Mouse (Mus musculus): ENCODE data around the gene Gmfb. TPM values are rescaled to one million over a fixed set of nuclear protein-coding genes. Genes with fewer than 3 reads are reported as not detected.

The Gmfb gene
- 18.0 and 23.9 TPM in 2 replicates for polyA plus RNA-seq (2012; rRNA removed)

DNA sequence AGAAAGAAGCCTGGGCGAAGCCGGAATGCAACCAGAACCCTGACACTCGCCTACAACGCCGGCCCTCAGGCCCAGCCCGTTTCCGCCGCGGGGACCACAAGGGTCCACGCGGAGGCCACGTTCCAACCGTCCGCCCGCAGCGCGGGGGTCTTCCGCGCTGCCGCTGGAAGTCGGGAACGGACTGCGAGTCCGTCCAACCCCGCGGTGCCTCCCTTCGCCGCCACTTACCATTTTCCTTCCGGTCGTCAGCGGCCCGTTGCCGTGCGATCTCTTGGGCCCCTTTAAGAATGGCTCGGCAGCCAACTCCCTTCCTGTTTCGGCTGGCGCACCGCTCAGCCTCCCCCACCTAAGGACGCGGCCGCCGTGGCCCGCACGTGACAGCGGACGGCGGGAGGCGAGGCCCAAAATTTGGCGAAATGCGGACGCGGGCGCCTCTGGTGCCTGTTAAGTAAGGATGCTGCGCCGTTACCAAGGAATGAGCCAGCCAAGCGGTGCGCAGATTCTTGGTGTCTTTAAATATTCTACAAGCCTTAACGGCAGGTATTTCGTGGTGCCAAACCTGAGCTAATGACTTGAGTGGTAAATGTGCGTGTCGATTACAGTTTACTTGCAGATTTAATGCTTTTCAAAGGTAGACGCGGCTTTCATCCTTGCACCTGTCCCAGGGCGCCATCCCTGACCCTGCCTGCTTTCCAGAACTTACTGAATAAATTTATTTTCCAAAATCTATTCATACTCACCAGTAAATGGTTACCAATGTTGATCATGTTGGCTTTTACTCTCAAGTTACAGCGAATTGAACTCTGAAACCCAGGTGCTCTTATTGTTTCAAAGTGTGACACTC, at the start of gene Gmfb:
Gmfb (minus strand) TSS at position 370 of the 844 bp plus-strand sequence.
- Histone ChIP-seq H3K27me3 (ENCODE audit: control insufficient read depth, insufficient read depth, low read length) (no peaks in the 10 kb centered on the region), H3K4me1 (replicated peaks; ENCODE audit: control insufficient read depth, insufficient read depth, low read length) (peaks cover 5% of the 10 kb centered on the region), H3K27ac (ENCODE audit: control insufficient read depth, insufficient read depth, low read length) (peak within 1 kb of the TSS; percentile 9), H3K4me3 (ENCODE audit: control insufficient read depth, insufficient read depth, low read length) (peak within 1 kb of the TSS; percentile 85), H3K36me3 (ENCODE audit: control insufficient read depth, insufficient read depth, low read length) (no peaks in the 10 kb centered on the region)
- peak; percentile 97 for DNase-seq
- TF ChIP-seq CTCF (IDR thresholded peaks at IDR 0.05; ENCODE audit: borderline replicate concordance, control insufficient read depth, extremely low read depth, insufficient read depth, low read length, poor library complexity) (0 out of 2 replicates have a peak, but pooled peaks have one; percentile 48), POLR2A (IDR thresholded peaks at IDR 0.05; ENCODE audit: control insufficient read depth, extremely low read depth, insufficient read depth, low read length, poor library complexity) (peak; percentile 86)
- under 1% methylated on average over 65 of the region's 65 CpGs for WGBS

GRCm38 (mm10) chr14:46862922-46863321, 40.9 kb upstream of the Gmfb start:
- Histone ChIP-seq H3K4me1 (replicated peaks; ENCODE audit: control insufficient read depth, insufficient read depth, low read length) (no peaks in the 10 kb centered on the region), H3K27ac (ENCODE audit: control insufficient read depth, insufficient read depth, low read length) (no peak overlapping the region), H3K36me3 (ENCODE audit: control insufficient read depth, insufficient read depth, low read length) (no peaks in the 10 kb centered on the region), H3K27me3 (ENCODE audit: control insufficient read depth, insufficient read depth, low read length) (no peaks in the 10 kb centered on the region), H3K4me3 (ENCODE audit: control insufficient read depth, insufficient read depth, low read length) (no peak overlapping the region)
- TF ChIP-seq CTCF (IDR thresholded peaks at IDR 0.05; ENCODE audit: borderline replicate concordance, control insufficient read depth, extremely low read depth, insufficient read depth, low read length, poor library complexity) (no peak), POLR2A (IDR thresholded peaks at IDR 0.05; ENCODE audit: control insufficient read depth, extremely low read depth, insufficient read depth, low read length, poor library complexity) (no peak)
- WGBS, result 77% methylated on average over 5 of the region's 5 CpGs
- DNase-seq, result no peak

DNA sequence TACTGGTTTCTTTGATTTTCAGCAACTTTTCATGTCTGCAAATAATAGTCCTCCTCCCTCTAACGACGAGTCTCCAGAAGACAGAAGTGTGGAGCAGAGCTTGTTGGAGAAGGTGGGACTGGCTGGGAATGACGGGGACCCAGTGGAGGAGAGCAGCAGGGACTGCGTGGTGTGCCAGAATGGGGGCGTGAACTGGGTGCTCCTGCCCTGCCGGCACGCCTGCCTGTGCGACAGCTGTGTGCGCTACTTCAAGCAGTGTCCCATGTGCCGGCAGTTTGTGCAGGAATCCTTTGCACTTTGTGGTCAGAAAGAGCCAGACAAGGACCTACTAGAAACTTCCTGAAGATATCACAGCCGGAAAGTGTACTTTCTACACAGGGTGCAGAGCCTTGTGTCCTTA, 31.6 kb upstream of the Gmfb start:
- WGBS, result 96% methylated on average over 11 of the region's 11 CpGs
- Histone ChIP-seq H3K36me3 (ENCODE audit: control insufficient read depth, insufficient read depth, low read length) (no peaks in the 10 kb centered on the region), H3K4me3 (ENCODE audit: control insufficient read depth, insufficient read depth, low read length) (no peak overlapping the region), H3K27me3 (ENCODE audit: control insufficient read depth, insufficient read depth, low read length) (no peaks in the 10 kb centered on the region), H3K27ac (ENCODE audit: control insufficient read depth, insufficient read depth, low read length) (no peak overlapping the region), H3K4me1 (replicated peaks; ENCODE audit: control insufficient read depth, insufficient read depth, low read length) (no peaks in the 10 kb centered on the region)
- no peak for DNase-seq
- TF ChIP-seq CTCF (IDR thresholded peaks at IDR 0.05; ENCODE audit: borderline replicate concordance, control insufficient read depth, extremely low read depth, insufficient read depth, low read length, poor library complexity) (no peak), POLR2A (IDR thresholded peaks at IDR 0.05; ENCODE audit: control insufficient read depth, extremely low read depth, insufficient read depth, low read length, poor library complexity) (no peak)

DNA sequence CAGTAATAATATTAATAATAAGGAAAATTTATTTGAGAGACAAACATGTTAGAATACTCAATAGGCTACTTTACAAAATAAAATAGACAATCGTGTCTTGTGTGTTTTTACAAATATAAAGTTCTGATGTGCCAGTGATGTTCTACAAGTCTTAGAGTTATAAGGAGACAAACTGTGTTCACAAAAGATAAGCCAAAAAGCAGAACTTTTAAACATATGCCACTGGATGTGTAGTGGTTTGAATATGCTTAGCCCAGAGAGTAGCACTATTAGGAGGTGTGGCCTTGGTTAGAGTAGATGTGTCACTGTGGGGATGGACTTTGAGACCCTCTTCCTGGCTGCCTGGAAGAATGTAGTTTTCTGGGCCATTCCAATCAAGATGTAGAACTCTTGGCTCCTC, 27.7 kb upstream of the Gmfb start:
- TF ChIP-seq CTCF (IDR thresholded peaks at IDR 0.05; ENCODE audit: borderline replicate concordance, control insufficient read depth, extremely low read depth, insufficient read depth, low read length, poor library complexity) (no peak), POLR2A (IDR thresholded peaks at IDR 0.05; ENCODE audit: control insufficient read depth, extremely low read depth, insufficient read depth, low read length, poor library complexity) (no peak)
- DNase-seq, result no peak
- H3K27ac ChIP-seq (ENCODE audit: control insufficient read depth, insufficient read depth, low read length), result no peak overlapping the region
- H3K27me3 ChIP-seq (ENCODE audit: control insufficient read depth, insufficient read depth, low read length), result no peaks in the 10 kb centered on the region
- H3K36me3 ChIP-seq (ENCODE audit: control insufficient read depth, insufficient read depth, low read length), result no peaks in the 10 kb centered on the region
- WGBS, result 90% methylated on average over 1 of the region's 1 CpGs
- no peaks in the 10 kb centered on the region for H3K4me1 ChIP-seq (replicated peaks; ENCODE audit: control insufficient read depth, insufficient read depth, low read length)
- H3K4me3 ChIP-seq (ENCODE audit: control insufficient read depth, insufficient read depth, low read length), result no peak overlapping the region

- TF ChIP-seq CTCF (IDR thresholded peaks at IDR 0.05; ENCODE audit: borderline replicate concordance, control insufficient read depth, extremely low read depth, insufficient read depth, low read length, poor library complexity), result no peak
- TF ChIP-seq POLR2A (IDR thresholded peaks at IDR 0.05; ENCODE audit: control insufficient read depth, extremely low read depth, insufficient read depth, low read length, poor library complexity), result no peak
- DNase-seq, result no peak
- Histone ChIP-seq H3K4me1 (replicated peaks; ENCODE audit: control insufficient read depth, insufficient read depth, low read length) (no peaks in the 10 kb centered on the region), H3K36me3 (ENCODE audit: control insufficient read depth, insufficient read depth, low read length) (no peaks in the 10 kb centered on the region), H3K27ac (ENCODE audit: control insufficient read depth, insufficient read depth, low read length) (no peak overlapping the region), H3K4me3 (ENCODE audit: control insufficient read depth, insufficient read depth, low read length) (no peak overlapping the region), H3K27me3 (ENCODE audit: control insufficient read depth, insufficient read depth, low read length) (no peaks in the 10 kb centered on the region)
- WGBS, result 93% methylated on average over 5 of the region's 5 CpGs
Measured at GRCm38 (mm10) chr14:46848736-46849135, 26.7 kb upstream of the Gmfb start.

DNA sequence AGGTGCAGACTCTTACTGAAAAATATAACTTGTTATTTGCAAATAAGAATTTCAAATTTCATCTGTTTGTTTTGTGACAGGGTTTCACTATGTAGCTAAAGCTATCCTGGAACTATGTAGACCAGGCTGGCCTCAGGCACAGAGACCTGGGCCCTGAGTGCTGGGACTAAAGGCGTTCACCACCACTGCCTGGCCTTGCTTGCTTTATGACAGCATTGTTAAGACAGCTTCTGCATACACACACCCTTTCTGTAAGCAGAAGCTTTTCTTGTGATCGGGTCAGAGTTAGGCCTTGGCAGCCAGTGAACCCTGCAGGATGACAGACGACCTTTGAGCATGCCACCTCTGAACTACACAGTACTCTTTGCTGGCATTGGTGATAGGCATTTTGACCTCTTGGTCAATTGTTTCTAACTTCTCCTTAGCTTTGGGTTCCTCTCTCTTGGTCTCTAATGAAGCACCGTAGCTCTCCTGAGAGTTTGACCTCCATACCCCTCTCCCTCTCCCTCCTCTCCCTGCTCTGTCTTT, 26.1 kb upstream of the Gmfb start:
- H3K4me3 ChIP-seq (ENCODE audit: control insufficient read depth, insufficient read depth, low read length), result no peak overlapping the region
- H3K36me3 ChIP-seq (ENCODE audit: control insufficient read depth, insufficient read depth, low read length), result no peaks in the 10 kb centered on the region
- H3K27me3 ChIP-seq (ENCODE audit: control insufficient read depth, insufficient read depth, low read length), result no peaks in the 10 kb centered on the region
- TF ChIP-seq CTCF (IDR thresholded peaks at IDR 0.05; ENCODE audit: borderline replicate concordance, control insufficient read depth, extremely low read depth, insufficient read depth, low read length, poor library complexity) (no peak), POLR2A (IDR thresholded peaks at IDR 0.05; ENCODE audit: control insufficient read depth, extremely low read depth, insufficient read depth, low read length, poor library complexity) (no peak)
- H3K4me1 ChIP-seq (replicated peaks; ENCODE audit: control insufficient read depth, insufficient read depth, low read length), result no peaks in the 10 kb centered on the region
- DNase-seq, result no peak
- WGBS, result 96% methylated on average over 4 of the region's 4 CpGs
- H3K27ac ChIP-seq (ENCODE audit: control insufficient read depth, insufficient read depth, low read length), result no peak overlapping the region
